Mouse (Mus musculus): ENCODE results near the gene Adra2c. TPM values are rescaled to one million over a fixed set of nuclear protein-coding genes. Genes with fewer than 3 reads are reported as not detected.

Adra2c gene
- total and polyA plus RNA-seq, 2 experiments: not detected

- Histone ChIP-seq H3K27me3 (ENCODE audit: control insufficient read depth, insufficient read depth, low read length) (peaks cover 2% of the 10 kb centered on the region; the same call in 1 of the 2 replicates), H3K4me1 (ENCODE audit: control insufficient read depth, insufficient read depth, low read length) (no peaks in the 10 kb centered on the region), H3K4me3 (ENCODE audit: insufficient read depth, low read depth, low read length) (no peak overlapping the region), H3K27ac (replicated peaks; ENCODE audit: insufficient read depth, low read depth, low read length) (no peak overlapping the region), H3K79me2 (ENCODE audit: control insufficient read depth, insufficient read depth, low read length) (no peaks in the 10 kb centered on the region), H3K9ac (ENCODE audit: low read depth, low read length) (no peak overlapping the region), H3K36me3 (ENCODE audit: control insufficient read depth, insufficient read depth, low read length) (no peaks in the 10 kb centered on the region)
- DNase-seq (ENCODE audit: extremely low read depth, low read depth, low spot score): no peak
- WGBS: 82% methylated on average over 5 of the region's 5 CpGs
- TF ChIP-seq CTCF (IDR thresholded peaks at IDR 0.05; ENCODE audit: low read depth, low read length) (no peak), POLR2A (IDR thresholded peaks at IDR 0.05; ENCODE audit: extremely low read depth, insufficient read depth, low read length) (no peak)
Observed at GRCm38 (mm10) chr5:35311738-35312250, 33.7 kb downstream of the Adra2c start.

- 4% methylated on average over 21 of the region's 21 CpGs for WGBS
- no peak for DNase-seq (ENCODE audit: extremely low read depth, low read depth, low spot score)
Observed at GRCm38 (mm10) chr5:35313231-35313821, 35.2 kb downstream of the Adra2c start.

DNA sequence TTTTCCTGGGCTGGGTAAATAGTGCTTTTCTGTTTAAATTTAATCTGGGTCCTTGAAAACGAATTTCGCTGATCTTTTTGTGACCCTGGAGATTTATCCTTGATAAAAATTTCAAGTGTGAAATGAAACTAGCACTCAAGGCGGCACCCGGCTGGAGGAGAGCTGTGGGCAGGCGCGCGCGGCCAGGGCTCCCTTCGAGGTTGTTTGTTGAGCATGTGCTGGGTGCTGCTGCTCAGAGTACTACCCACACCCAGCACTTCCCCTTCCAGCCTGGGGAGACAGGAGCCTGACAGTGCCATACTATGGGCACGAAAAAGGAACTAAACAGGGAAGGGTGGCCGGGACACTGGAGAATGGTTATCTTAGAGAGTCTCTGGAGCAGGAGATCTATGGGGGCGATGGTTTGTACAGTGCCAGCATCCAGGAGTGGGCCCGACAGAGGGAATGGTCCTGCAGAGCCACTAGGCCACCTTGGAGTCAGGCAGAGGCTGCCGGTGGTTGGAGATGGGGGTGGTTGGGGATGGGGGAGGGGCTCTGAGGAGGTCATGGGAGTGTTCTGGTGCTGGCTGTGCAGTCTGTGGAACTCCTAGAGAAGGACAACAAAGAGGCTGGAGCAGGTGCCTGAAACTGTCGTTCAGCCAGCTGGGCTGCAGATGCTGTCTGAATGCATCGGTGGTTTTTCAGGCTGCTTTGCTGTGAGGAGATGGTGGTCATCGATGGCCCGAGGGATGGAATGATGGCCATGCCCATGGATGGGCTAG, 35.9 kb downstream of the Adra2c start:
- no peak for TF ChIP-seq CTCF (IDR thresholded peaks at IDR 0.05; ENCODE audit: low read depth, low read length)
- no peak for TF ChIP-seq POLR2A (IDR thresholded peaks at IDR 0.05; ENCODE audit: extremely low read depth, insufficient read depth, low read length)
- Histone ChIP-seq H3K9ac (ENCODE audit: low read depth, low read length) (no peak overlapping the region), H3K36me3 (ENCODE audit: control insufficient read depth, insufficient read depth, low read length) (no peaks in the 10 kb centered on the region), H3K27ac (replicated peaks; ENCODE audit: insufficient read depth, low read depth, low read length) (no peak overlapping the region), H3K4me1 (ENCODE audit: control insufficient read depth, insufficient read depth, low read length) (no peaks in the 10 kb centered on the region), H3K79me2 (ENCODE audit: control insufficient read depth, insufficient read depth, low read length) (no peaks in the 10 kb centered on the region), H3K27me3 (ENCODE audit: control insufficient read depth, insufficient read depth, low read length) (peaks cover 2% of the 10 kb centered on the region; the same call in 1 of the 2 replicates), H3K4me3 (ENCODE audit: insufficient read depth, low read depth, low read length) (no peak overlapping the region)
- DNase-seq (ENCODE audit: extremely low read depth, low read depth, low spot score): no peak
- WGBS: 24% methylated on average over 18 of the region's 18 CpGs

More at GRCm38 (mm10) chr5:35313231-35313821, 35.2 kb downstream of the Adra2c start:
- Histone ChIP-seq H3K9ac (ENCODE audit: low read depth, low read length) (no peak overlapping the region), H3K4me3 (ENCODE audit: insufficient read depth, low read depth, low read length) (no peak overlapping the region), H3K79me2 (ENCODE audit: control insufficient read depth, insufficient read depth, low read length) (no peaks in the 10 kb centered on the region), H3K4me1 (ENCODE audit: control insufficient read depth, insufficient read depth, low read length) (no peaks in the 10 kb centered on the region), H3K27me3 (ENCODE audit: control insufficient read depth, insufficient read depth, low read length) (peaks cover 2% of the 10 kb centered on the region; the same call in 1 of the 2 replicates), H3K36me3 (ENCODE audit: control insufficient read depth, insufficient read depth, low read length) (no peaks in the 10 kb centered on the region), H3K27ac (replicated peaks; ENCODE audit: insufficient read depth, low read depth, low read length) (no peak overlapping the region)
- no peak for TF ChIP-seq POLR2A (IDR thresholded peaks at IDR 0.05; ENCODE audit: extremely low read depth, insufficient read depth, low read length)
- TF ChIP-seq CTCF (IDR thresholded peaks at IDR 0.05; ENCODE audit: low read depth, low read length): no peak

DNA sequence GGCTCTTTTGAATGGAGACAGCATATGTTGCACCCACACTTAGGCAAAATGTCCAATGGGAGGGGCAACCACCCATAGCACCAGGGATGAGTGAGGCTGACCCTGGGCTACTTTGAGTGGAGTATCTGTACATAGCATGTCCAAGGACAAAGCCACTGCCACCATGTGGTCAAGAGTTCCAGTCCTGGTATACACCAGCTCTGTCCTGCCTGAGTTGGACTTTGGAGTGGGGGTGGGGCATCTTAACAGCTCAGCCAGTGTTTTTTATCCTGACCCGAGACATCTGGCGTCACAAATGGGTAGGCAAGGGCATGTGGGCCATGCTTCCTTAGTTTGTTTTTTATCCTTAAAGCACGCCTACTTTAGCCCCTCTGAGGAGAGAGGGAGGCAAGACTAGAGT, 36.5 kb downstream of the Adra2c start:
- H3K9ac ChIP-seq (ENCODE audit: low read depth, low read length): no peak overlapping the region
- TF ChIP-seq POLR2A (IDR thresholded peaks at IDR 0.05; ENCODE audit: extremely low read depth, insufficient read depth, low read length) (no peak), CTCF (IDR thresholded peaks at IDR 0.05; ENCODE audit: low read depth, low read length) (no peak)
- no peak overlapping the region for H3K4me3 ChIP-seq (ENCODE audit: insufficient read depth, low read depth, low read length)
- H3K27ac ChIP-seq (replicated peaks; ENCODE audit: insufficient read depth, low read depth, low read length): no peak overlapping the region
- no peaks in the 10 kb centered on the region for H3K79me2 ChIP-seq (ENCODE audit: control insufficient read depth, insufficient read depth, low read length)
- H3K4me1 ChIP-seq (ENCODE audit: control insufficient read depth, insufficient read depth, low read length): no peaks in the 10 kb centered on the region
- H3K27me3 ChIP-seq (ENCODE audit: control insufficient read depth, insufficient read depth, low read length): peaks cover 2% of the 10 kb centered on the region; the same call in 1 of the 2 replicates
- WGBS: 29% methylated on average over 3 of the region's 3 CpGs
- H3K36me3 ChIP-seq (ENCODE audit: control insufficient read depth, insufficient read depth, low read length): no peaks in the 10 kb centered on the region
- peak; percentile 22 for DNase-seq (ENCODE audit: extremely low read depth, low read depth, low spot score)

DNA sequence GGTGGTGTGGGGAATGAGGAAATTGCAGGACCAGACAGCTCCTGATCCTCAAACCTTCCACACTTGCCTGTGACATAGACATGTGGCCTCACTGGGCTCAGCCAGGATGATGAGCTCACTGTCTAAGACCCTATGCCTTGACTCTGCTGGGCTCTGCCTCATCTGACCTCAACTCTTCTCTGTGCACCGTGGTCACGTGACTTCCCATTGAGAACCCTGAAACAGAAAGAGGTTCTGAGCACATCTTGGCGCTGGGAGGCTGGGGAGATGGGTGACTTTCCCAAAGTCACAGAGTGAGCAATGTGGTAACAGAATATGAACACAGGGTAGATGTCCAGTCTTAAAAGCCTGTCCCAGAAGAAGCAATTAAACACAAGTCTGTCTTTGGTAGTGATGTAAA, 37.1 kb downstream of the Adra2c start:
- Histone ChIP-seq H3K27me3 (ENCODE audit: control insufficient read depth, insufficient read depth, low read length) (peaks cover 2% of the 10 kb centered on the region; the same call in 1 of the 2 replicates), H3K27ac (replicated peaks; ENCODE audit: insufficient read depth, low read depth, low read length) (no peak overlapping the region), H3K36me3 (ENCODE audit: control insufficient read depth, insufficient read depth, low read length) (no peaks in the 10 kb centered on the region), H3K4me1 (ENCODE audit: control insufficient read depth, insufficient read depth, low read length) (no peaks in the 10 kb centered on the region), H3K4me3 (ENCODE audit: insufficient read depth, low read depth, low read length) (no peak overlapping the region), H3K79me2 (ENCODE audit: control insufficient read depth, insufficient read depth, low read length) (no peaks in the 10 kb centered on the region), H3K9ac (ENCODE audit: low read depth, low read length) (no peak overlapping the region)
- 76% methylated on average over 3 of the region's 3 CpGs for WGBS
- no peak for DNase-seq (ENCODE audit: extremely low read depth, low read depth, low spot score)
- TF ChIP-seq CTCF (IDR thresholded peaks at IDR 0.05; ENCODE audit: low read depth, low read length): no peak
- no peak for TF ChIP-seq POLR2A (IDR thresholded peaks at IDR 0.05; ENCODE audit: extremely low read depth, insufficient read depth, low read length)
